In genomic region chr11:65263466-65263865, GRCm38 (mm10) we compare ENCODE assay signal across 20 mouse cellular contexts. TPM values are rescaled to one million over a fixed set of nuclear protein-coding genes. Genes with fewer than 3 reads are reported as not detected.
A peak's percentile ranks its signal among the peaks of the same experiment; 100 is the strongest.
DNase-seq lines count a peak whose midpoint lies in the region; ATAC-seq and TF ChIP-seq lines count a peak whose summit lies in the region.
"Had no signal": no experiment of that assay in that cellular context is flagged by ENCODE, and none has a peak within 500 bp of the region (broad histone marks: within the 10 kb centered on the region; RNA-seq: fewer than 3 reads in every experiment).

No protein-coding gene starts in this region.

- 0 out of 2 replicates have a peak overlapping the region, but pooled peaks have one; percentile 28 for H3K9ac ChIP-seq in stomach, embryonic 16.5 days (ENCODE audit: low read length)
- H3K9ac ChIP-seq in stomach, postnatal 0 days (ENCODE audit: low read length) = no peak overlapping the region
- peak overlapping the region; percentile 71 for H3K9ac ChIP-seq in heart, embryonic 13.5 days
- H3K9ac ChIP-seq: embryonic facial prominence, embryonic 15.5 days; liver, embryonic 14.5 days; midbrain, embryonic 12.5 days; neural tube, embryonic 12.5 days; stomach, embryonic 15.5 days had no signal

- no peak overlapping the region for H3K4me3 ChIP-seq in stomach, embryonic 16.5 days (replicated peaks; ENCODE audit: low read length)
- no peak overlapping the region for H3K4me3 ChIP-seq in stomach, postnatal 0 days (ENCODE audit: low read depth, low read length)
- H3K4me3 ChIP-seq in heart, embryonic 13.5 days = 0 out of 2 replicates have a peak overlapping the region, but pooled peaks have one; percentile 2
- H3K4me3 ChIP-seq in lung, adult 2 months (replicated peaks; ENCODE audit: extremely low read depth, low read depth, low read length) = no peak overlapping the region
- H3K4me3 ChIP-seq: embryonic facial prominence, embryonic 15.5 days; midbrain, embryonic 12.5 days; neural tube, embryonic 12.5 days; stomach, embryonic 15.5 days had no signal

- no peak for TF ChIP-seq EP300 in stomach, postnatal 0 days (optimal IDR thresholded peaks at IDR 0.05)

- H3K27me3 ChIP-seq in stomach, embryonic 16.5 days (ENCODE audit: control insufficient read depth, insufficient read depth, low read length) = no peaks in the 10 kb centered on the region
- H3K27me3 ChIP-seq in stomach, postnatal 0 days (ENCODE audit: control insufficient read depth, insufficient read depth, low read length) = no peaks in the 10 kb centered on the region
- H3K27me3 ChIP-seq in heart, embryonic 13.5 days (replicated peaks) = no peaks in the 10 kb centered on the region
- H3K27me3 ChIP-seq: neural tube, embryonic 12.5 days; stomach, embryonic 15.5 days had no signal

- no peak for DNase-seq in stomach, postnatal 0 days (ENCODE audit: low spot score)
- DNase-seq in adrenal gland, postnatal 10 days = peak; percentile 67
- DNase-seq in gastrocnemius, postnatal 25 days = no peak
- no peak for DNase-seq in lung, adult 2 months
- DNase-seq: cerebellum, adult 11 months; cerebellum, postnatal 36 days; kidney, adult 18-20 months; kidney, postnatal 10 days had no signal

- no peaks in the 10 kb centered on the region for H3K4me1 ChIP-seq in stomach, embryonic 16.5 days (ENCODE audit: control insufficient read depth, insufficient read depth, low read length)
- no peaks in the 10 kb centered on the region for H3K4me1 ChIP-seq in stomach, postnatal 0 days (replicated peaks; ENCODE audit: control insufficient read depth, insufficient read depth)
- H3K4me1 ChIP-seq in heart, embryonic 13.5 days = peaks cover 55% of the 10 kb centered on the region
- H3K4me1 ChIP-seq in lung, adult 2 months (ENCODE audit: control insufficient read depth, insufficient read depth, low read length) = no peaks in the 10 kb centered on the region
- H3K4me1 ChIP-seq: embryonic facial prominence, embryonic 15.5 days; midbrain, embryonic 12.5 days; neural tube, embryonic 12.5 days; stomach, embryonic 15.5 days had no signal

- WGBS in stomach, embryonic 16.5 days = 41% methylated on average over 6 of the region's 6 CpGs
- 40% methylated on average over 6 of the region's 6 CpGs for WGBS in stomach, postnatal 0 days
- 35% methylated on average over 6 of the region's 6 CpGs for WGBS in heart, embryonic 13.5 days
- 70% methylated on average over 6 of the region's 6 CpGs for WGBS in lung, adult 2 months

- no peak overlapping the region for H3K4me2 ChIP-seq in stomach, embryonic 16.5 days (ENCODE audit: low read depth, low read length)
- H3K4me2 ChIP-seq in stomach, postnatal 0 days (replicated peaks; ENCODE audit: low read depth) = no peak overlapping the region
- peak overlapping the region; percentile 49 for H3K4me2 ChIP-seq in heart, embryonic 13.5 days
- H3K4me2 ChIP-seq: embryonic facial prominence, embryonic 15.5 days; midbrain, embryonic 12.5 days; neural tube, embryonic 12.5 days; stomach, embryonic 15.5 days had no signal

- H3K36me3 ChIP-seq in stomach, embryonic 16.5 days (ENCODE audit: control insufficient read depth, insufficient read depth, low read length) = no peaks in the 10 kb centered on the region
- no peaks in the 10 kb centered on the region for H3K36me3 ChIP-seq in stomach, postnatal 0 days (ENCODE audit: control insufficient read depth, insufficient read depth, low read length)
- H3K36me3 ChIP-seq in heart, embryonic 13.5 days = 0 out of 2 replicates have a peak, but pooled peaks cover 6% of the 10 kb centered on the region
- H3K36me3 ChIP-seq: embryonic facial prominence, embryonic 15.5 days; midbrain, embryonic 12.5 days; neural tube, embryonic 12.5 days; stomach, embryonic 15.5 days had no signal

- H3K9me3 ChIP-seq in stomach, embryonic 16.5 days (replicated peaks; ENCODE audit: control insufficient read depth, low read length) = no peaks in the 10 kb centered on the region
- no peaks in the 10 kb centered on the region for H3K9me3 ChIP-seq in stomach, postnatal 0 days (ENCODE audit: control insufficient read depth, low read length)
- H3K9me3 ChIP-seq in heart, embryonic 13.5 days = no peaks in the 10 kb centered on the region
- H3K9me3 ChIP-seq: embryonic facial prominence, embryonic 15.5 days; midbrain, embryonic 12.5 days; neural tube, embryonic 12.5 days; stomach, embryonic 15.5 days had no signal

- TF ChIP-seq CTCF in stomach, postnatal 0 days (IDR thresholded peaks at IDR 0.05; ENCODE audit: low read depth) = no peak
- no peak for TF ChIP-seq CTCF in lung, adult 2 months (IDR thresholded peaks at IDR 0.05; ENCODE audit: insufficient read depth, low read length)

- ATAC-seq in stomach, embryonic 16.5 days (ENCODE audit: insufficient read depth, low FRiP score) = no peak
- no peak for ATAC-seq in stomach, postnatal 0 days (ENCODE audit: low FRiP score, low TSS enrichment)
- ATAC-seq in heart, embryonic 13.5 days (ENCODE audit: extremely low read depth, insufficient number of reproducible peaks, low FRiP score, low TSS enrichment) = no peak
- no peak for ATAC-seq in activated CD4-positive, CD25-positive, alpha-beta regulatory T cell, adult 4 months
- ATAC-seq: forebrain, embryonic 16.5 days; hindbrain, postnatal 0 days had no signal

- no peak for TF ChIP-seq POLR2A in lung, adult 2 months (IDR thresholded peaks at IDR 0.05; ENCODE audit: borderline replicate concordance, extremely low read depth, low read depth, low read length)

- H3K27ac ChIP-seq in stomach, embryonic 16.5 days (ENCODE audit: low read length) = no peak overlapping the region
- H3K27ac ChIP-seq in stomach, postnatal 0 days (replicated peaks) = no peak overlapping the region
- peak overlapping the region; percentile 86 for H3K27ac ChIP-seq in heart, embryonic 13.5 days (replicated peaks)
- H3K27ac ChIP-seq: embryonic facial prominence, embryonic 15.5 days; hindbrain, postnatal 0 days; liver, embryonic 14.5 days; macrophage; midbrain, embryonic 12.5 days; neural tube, embryonic 12.5 days; stomach, embryonic 15.5 days had no signal

RNA-seq across cellular contexts. Expression of gene Myocd, which starts 6.3 kb away (rescaled TPM):
- 41.5 and 44.7 TPM in 2 replicates for polyA plus RNA-seq in stomach, embryonic 16.5 days (2015; fragmentation: Nextera tagmentation; extraction: Ambion mirVana)
- polyA plus RNA-seq in stomach, postnatal 0 days (2015; fragmentation: Nextera tagmentation; extraction: Ambion mirVana) = 21.6 and 22.7 TPM in 2 replicates
- 1 to 10 TPM; 1.3 to 2.1 TPM for total RNA-seq in adrenal gland, postnatal 10 days (2021)
- polyA plus RNA-seq in heart, embryonic 13.5 days (2015; fragmentation: Nextera tagmentation; extraction: Ambion mirVana) = 60.7 and 67.1 TPM in 2 replicates
- total RNA-seq in gastrocnemius, postnatal 25 days (2021) = 1 to 10 TPM in 1 of 2 experiments, under 1 TPM in 1; 0.97 to 2.9 TPM
- 2.7 and 3.1 TPM in 2 replicates for polyA plus RNA-seq in lung, adult 2 months (2012; rRNA removed)
- polyA plus RNA-seq in activated CD4-positive, CD25-positive, alpha-beta regulatory T cell, adult 4 months (2017; shearing (Covaris generic)) = not detected
- total RNA-seq: hematopoietic stem cell, adult 5-6 weeks had no signal
- polyA plus RNA-seq: macrophage had no signal
